Mouse (Mus musculus) kidney, postnatal 0 days (tissue): ENCODE results near the gene Dbp. TPM values are rescaled to one million over a fixed set of nuclear protein-coding genes. Genes with fewer than 3 reads are reported as not detected.
"Not testable (repeated sequence)": the region's sequence is repeated elsewhere in the genome, so short reads cannot be mapped to it uniquely, and the experiment has no call there.

Experiments
- ATAC-seq: fragments of 200-750 bp; cut with Nextera tagmentation; replicated peaks from 2 replicates; pipeline ENCODE4 v1.8.0; 2017; ENCODE audit warnings: low read depth, moderate number of reproducible peaks, moderate TSS enrichment, moderate library complexity; ENCODE audit not compliant: low FRiP score
- DNase-seq: peaks from one replicate; pipeline ENCODE4 v3.0.0-alpha.2; 2016; ENCODE audit warnings: low spot score
- H3K27ac ChIP-seq: fragments of 300-500 bp; sonication (generic); 2 replicates; pipeline ENCODE4 v1.5.1; 2014; ENCODE audit warnings: mild to moderate bottlenecking
- H3K27me3 ChIP-seq: fragments of 300-500 bp; sonication (generic); 2 replicates; pipeline ENCODE4 v1.6.1; 2014; ENCODE audit warnings: low read length, mixed read lengths; ENCODE audit not compliant: insufficient read depth
- H3K36me3 ChIP-seq: fragments of 300-500 bp; sonication (generic); 2 replicates; pipeline ENCODE4 v1.6.1; 2014; ENCODE audit warnings: low read length, mixed read lengths; ENCODE audit not compliant: insufficient read depth
- H3K4me1 ChIP-seq: fragments of 300-500 bp; sonication (generic); replicated peaks from 2 replicates; pipeline ENCODE4 v1.6.1; 2014; ENCODE audit warnings: antibody characterized with exemption, low read length, mixed read lengths; ENCODE audit not compliant: insufficient read depth
- H3K4me2 ChIP-seq: fragments of 300-500 bp; sonication (generic); 2 replicates; pipeline ENCODE4 v1.6.1; 2014; ENCODE audit warnings: mild to moderate bottlenecking, low read length, moderate library complexity, mixed read lengths
- H3K4me3 ChIP-seq: fragments of 300-500 bp; sonication (generic); replicated peaks from 2 replicates; pipeline ENCODE4 v1.5.1; 2014; ENCODE audit warnings: low read depth, low read length
- H3K9ac ChIP-seq: fragments of 300-500 bp; sonication (generic); 2 replicates; pipeline ENCODE4 v1.6.1; 2014; ENCODE audit warnings: low read depth, low read length
- H3K9me3 ChIP-seq: fragments of 300-500 bp; sonication (generic); replicated peaks from 2 replicates; pipeline ENCODE4 v1.6.1; 2016; ENCODE audit warnings: low read length, inconsistent platforms, mixed read lengths
- CTCF ChIP-seq: IDR thresholded peaks from 2 replicates; pipeline ENCODE4 v1.5.1; 2016; ENCODE audit warnings: antibody characterized with exemption, low read depth, mild to moderate bottlenecking, moderate library complexity
- WGBS: fragments of 180-500 bp; shearing (Covaris S2); extraction: QIAGEN DNeasy Blood & Tissue Kit; methylation state at CpG from one replicate; pipeline ENCODE4 v1.1.7; 2014; 5-methylcytosine and 5-hydroxymethylcytosine counted together
- polyA plus RNA-seq: library from polyadenylated mRNA; unstranded; fragments of >200 nt; fragmentation: Nextera tagmentation; extraction: Ambion mirVana; gene quantifications from 2 replicates; pipeline ENCODE4 v1.2.1, GENCODE M21; 2015

Dbp gene
- polyA plus RNA-seq, result 8.4 and 8.6 TPM in 2 replicates

- DNase-seq (peak; percentile 99), ATAC-seq (peak; percentile 78)
- Histone ChIP-seq H3K4me1 (peaks cover 25% of the 10 kb centered on the region), H3K9me3 (no peaks in the 10 kb centered on the region), H3K9ac (peak within 1 kb of the TSS; percentile 87), H3K4me3 (peak within 1 kb of the TSS; percentile 63), H3K27me3 (peaks cover 6% of the 10 kb centered on the region; the same call in 1 of the 2 replicates), H3K36me3 (0 out of 2 replicates have a peak, but pooled peaks cover 3% of the 10 kb centered on the region), H3K4me2 (peak within 1 kb of the TSS; percentile 93), H3K27ac (peak within 1 kb of the TSS; percentile 85)
- WGBS, result under 1% methylated on average over 36 of the region's 36 CpGs
- TF ChIP-seq CTCF, result peak; percentile 16; the same call in 1 of the 2 replicates
Measured at GRCm38 (mm10) chr7:45704730-45705442, at the start of gene Dbp. Dbp (plus strand) TSS chr7:45705088.

DNA sequence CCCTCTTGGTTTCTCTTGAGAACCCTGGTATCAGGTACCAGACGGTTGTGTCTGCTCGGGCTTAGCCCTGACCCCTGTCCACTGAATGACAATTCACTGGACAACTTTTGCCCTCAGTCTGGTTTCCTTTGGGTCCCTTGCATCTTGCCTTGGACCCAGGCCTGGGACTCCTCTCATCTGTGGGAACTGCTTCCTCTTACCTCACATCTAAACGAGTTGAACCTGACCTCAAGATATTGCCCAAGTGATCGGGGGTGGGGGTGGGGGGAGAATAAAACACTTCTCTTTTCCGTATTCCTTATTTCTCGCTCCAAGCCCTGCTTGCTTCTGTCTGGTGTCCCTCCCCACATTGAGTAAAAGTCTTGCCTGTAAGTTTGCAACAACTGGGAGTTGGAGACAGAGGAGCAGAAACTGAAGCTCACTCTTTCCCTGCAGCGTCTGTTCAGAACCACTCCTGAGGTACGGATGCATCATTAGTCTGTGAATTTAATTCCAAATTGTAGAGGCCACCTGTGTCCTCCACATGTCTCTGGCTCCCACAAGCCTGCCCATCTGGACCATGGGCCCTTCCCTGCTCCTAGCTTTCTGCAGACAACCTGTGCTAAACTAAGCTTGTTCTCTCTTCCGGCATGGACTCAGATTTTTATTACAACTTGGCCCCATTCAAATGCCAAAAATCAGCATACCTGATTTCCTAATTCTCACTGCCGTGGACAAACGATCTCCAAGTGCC is 44.0 kb upstream of the Dbp start:
- H3K4me1 ChIP-seq, result peaks cover 3% of the 10 kb centered on the region
- no peak overlapping the region for H3K4me2 ChIP-seq
- H3K9ac ChIP-seq, result no peak overlapping the region
- no peak overlapping the region for H3K27ac ChIP-seq
- DNase-seq (no peak), ATAC-seq (no peak)
- H3K4me3 ChIP-seq, result no peak overlapping the region
- H3K36me3 ChIP-seq, result no peaks in the 10 kb centered on the region
- H3K9me3 ChIP-seq, result no peaks in the 10 kb centered on the region
- WGBS, result 69% methylated on average over 11 of the region's 11 CpGs
- no peaks in the 10 kb centered on the region for H3K27me3 ChIP-seq
- no peak for TF ChIP-seq CTCF

DNA sequence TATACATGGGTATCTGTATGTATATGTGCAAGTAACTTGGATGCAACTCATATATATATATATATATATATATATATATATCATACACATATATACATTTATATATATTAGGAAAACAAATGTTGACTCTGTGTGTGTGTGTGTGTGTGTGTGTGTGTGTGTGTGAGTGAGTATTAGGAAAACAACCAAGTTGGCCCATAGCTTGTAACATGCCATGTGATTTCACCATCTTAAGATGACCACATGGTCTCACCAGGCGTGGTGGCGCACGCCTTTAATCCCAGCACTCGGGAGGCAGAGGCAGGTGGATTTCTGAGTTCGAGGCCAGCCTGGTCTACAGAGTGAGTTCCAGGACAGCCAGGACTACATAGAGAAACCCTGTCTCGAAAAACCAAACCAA is 43.2 kb upstream of the Dbp start:
- not testable (repeated sequence) for ATAC-seq
- WGBS, result 94% methylated on average over 6 of the region's 6 CpGs

DNA sequence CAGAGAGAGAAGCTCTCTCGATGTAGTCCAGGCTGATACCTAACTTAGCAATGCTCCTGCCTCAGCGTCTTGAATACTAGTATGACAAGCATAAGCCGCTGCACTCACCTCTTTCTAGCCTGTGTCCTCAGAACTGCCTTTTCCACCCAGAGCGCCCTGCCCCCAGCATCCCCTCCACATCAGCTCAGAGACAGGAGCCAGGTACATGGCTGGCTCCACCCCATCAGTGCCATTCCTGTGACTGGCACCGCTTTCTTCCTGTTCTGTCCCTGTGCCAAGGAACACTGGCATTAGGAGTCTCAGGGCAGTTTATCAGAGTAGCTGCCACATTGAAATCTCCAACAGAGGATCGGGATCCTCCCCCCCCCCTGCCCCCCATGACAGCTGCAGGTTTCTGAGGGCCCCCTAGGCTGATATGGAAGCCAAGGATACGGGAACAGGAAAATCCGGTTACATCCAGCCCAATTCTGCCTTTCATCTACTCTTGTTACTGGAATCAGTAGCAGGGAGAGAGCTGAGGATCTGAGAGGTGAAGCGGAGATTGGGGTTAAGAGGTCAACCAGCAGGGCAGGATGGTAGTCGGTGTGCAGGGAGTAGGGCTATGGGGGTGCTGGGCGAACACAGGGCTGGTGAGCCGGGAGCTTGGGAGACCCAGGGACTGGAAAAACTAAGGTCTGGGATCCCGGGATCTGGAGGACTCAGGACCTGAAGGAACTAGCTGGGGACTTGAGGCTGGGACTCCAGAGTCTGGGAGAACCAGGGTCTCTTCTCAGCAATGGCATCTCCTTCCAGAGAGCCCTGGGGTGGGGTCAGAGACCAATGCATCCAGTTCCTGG is 39.4 kb upstream of the Dbp start:
- ATAC-seq (no peak; the same call in 1 of the 2 replicates), DNase-seq (no peak)
- TF ChIP-seq CTCF, result no peak
- Histone ChIP-seq H3K9me3 (no peaks in the 10 kb centered on the region), H3K27ac (no peak overlapping the region), H3K36me3 (no peaks in the 10 kb centered on the region), H3K9ac (no peak overlapping the region), H3K4me2 (no peak overlapping the region), H3K27me3 (no peaks in the 10 kb centered on the region), H3K4me1 (peaks cover 7% of the 10 kb centered on the region), H3K4me3 (no peak overlapping the region)
- 50% methylated on average over 13 of the region's 13 CpGs for WGBS

More for the DNA sequence above, 43.2 kb upstream of the Dbp start:
- not testable (repeated sequence) for H3K9me3 ChIP-seq, H3K4me2 ChIP-seq, DNase-seq, H3K27me3 ChIP-seq, H3K9ac ChIP-seq, H3K36me3 ChIP-seq, H3K4me1 ChIP-seq, H3K4me3 ChIP-seq, H3K27ac ChIP-seq

DNA sequence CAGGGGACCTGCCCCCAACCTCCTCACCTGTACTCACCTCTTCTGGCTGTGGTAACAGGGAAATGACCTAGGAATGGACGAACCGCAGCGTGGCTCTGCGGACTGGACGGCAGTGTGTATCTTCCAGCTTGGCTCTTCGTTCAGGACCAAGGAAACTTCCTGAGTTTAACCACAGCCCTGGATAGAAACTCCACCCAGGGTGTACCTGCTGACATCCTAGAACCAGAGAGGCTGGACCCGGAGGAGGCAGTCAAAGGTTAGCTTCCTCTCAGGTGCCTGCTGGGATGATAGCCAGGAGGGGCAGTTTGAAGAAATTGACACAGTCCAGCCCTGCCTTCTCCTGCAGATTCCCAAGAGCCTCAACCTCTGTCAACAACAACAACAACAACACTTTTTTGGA is 38.7 kb upstream of the Dbp start, which contains the start of gene Fut2:
TSS of gene Fut2 (minus strand) at position 234 of the 400 bp plus-strand sequence.
- DNase-seq, result no peak
- TF ChIP-seq CTCF, result no peak
- no peaks in the 10 kb centered on the region for H3K27me3 ChIP-seq
- H3K4me1 ChIP-seq, result peaks cover 7% of the 10 kb centered on the region
- whole genome bisulfite sequencing, result 79% methylated on average over 7 of the region's 7 CpGs
- no peak within 1 kb of the TSS for H3K27ac ChIP-seq
- H3K4me3 ChIP-seq, result no peak within 1 kb of the TSS
- H3K9ac ChIP-seq, result no peak within 1 kb of the TSS
- no peak for ATAC-seq
- no peaks in the 10 kb centered on the region for H3K9me3 ChIP-seq
- H3K36me3 ChIP-seq, result no peaks in the 10 kb centered on the region
- no peak within 1 kb of the TSS for H3K4me2 ChIP-seq

DNA sequence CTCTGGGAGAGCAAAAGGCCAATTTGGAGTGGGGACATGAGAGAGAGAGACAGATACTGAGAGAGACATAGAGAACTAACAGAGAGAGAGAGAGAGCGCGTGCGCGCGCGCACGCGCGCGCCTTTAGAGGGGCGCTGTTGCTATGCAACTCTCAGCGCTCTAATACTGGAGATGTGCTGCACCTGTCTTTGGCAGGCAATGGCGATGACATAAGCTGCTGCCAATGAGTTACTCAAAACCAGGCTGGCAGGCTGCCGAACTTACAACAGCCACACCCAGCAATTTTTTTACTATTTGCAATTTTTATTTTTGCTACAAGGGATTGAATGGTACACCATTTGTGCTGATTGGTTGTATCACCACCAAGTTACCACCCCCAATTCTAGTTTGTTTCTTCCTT is 37.1 kb upstream of the Dbp start:
- Histone ChIP-seq H3K9me3 (no peaks in the 10 kb centered on the region), H3K27ac (no peak overlapping the region), H3K36me3 (no peaks in the 10 kb centered on the region), H3K4me3 (no peak overlapping the region), H3K9ac (no peak overlapping the region), H3K4me2 (no peak overlapping the region), H3K27me3 (no peaks in the 10 kb centered on the region), H3K4me1 (peaks cover 7% of the 10 kb centered on the region)
- 85% methylated on average over 14 of the region's 14 CpGs for WGBS
- DNase-seq (no peak), ATAC-seq (no peak)
- no peak for TF ChIP-seq CTCF
